Mouse (Mus musculus) c-Kit-negative CD71-positive TER-119-positive erythroid progenitor cells, embryonic 14.5 days (primary cell): ENCODE measurements around the gene Myo1d.

ENCODE experiments used
- DNase-seq: peaks from one replicate; pipeline ENCODE4 v3.0.0-alpha.2; 2013; ENCODE audit warnings: low read depth, low spot score

Myo1d gene

GRCm38 (mm10) chr11:80504519-80505385, 275.1 kb downstream of the Myo1d start:
- no peak for DNase-seq

DNA sequence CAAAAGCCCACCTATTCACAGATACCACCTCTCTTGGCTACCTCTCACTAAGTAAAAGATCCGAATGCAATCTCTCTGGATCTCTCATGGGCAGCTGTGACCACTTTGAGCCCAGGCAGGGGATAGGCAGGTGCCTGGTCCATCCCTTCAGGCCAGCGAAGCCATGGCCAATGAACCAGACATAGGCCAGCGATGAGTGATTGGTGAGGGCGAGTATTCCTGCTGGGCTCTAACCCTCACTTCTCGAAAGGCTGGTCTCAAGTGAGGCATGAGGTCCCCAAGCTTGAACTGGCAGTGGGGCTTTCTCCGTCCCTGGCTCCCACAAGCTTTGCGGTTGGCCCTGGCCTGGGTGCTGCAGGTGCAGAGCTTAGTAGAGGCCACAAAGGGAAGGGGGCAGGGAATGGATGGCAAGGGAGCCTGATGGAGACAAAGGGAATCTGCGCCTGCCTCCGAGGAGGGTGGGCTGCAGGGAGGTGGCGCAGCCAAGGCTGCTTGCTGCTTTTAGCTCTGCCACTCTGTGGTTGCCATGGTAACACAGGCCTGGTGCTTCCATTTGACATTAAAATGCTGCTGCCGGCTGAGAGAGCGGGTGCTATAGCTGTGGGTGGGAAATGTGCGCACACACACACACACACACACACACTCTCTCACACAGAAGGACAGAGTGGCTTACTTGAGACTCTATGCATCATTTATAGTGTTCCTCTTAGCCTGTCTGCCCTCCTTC, 275.9 kb downstream of the Myo1d start:
- no peak for DNase-seq

GRCm38 (mm10) chr11:80503281-80503680, 276.5 kb downstream of the Myo1d start:
- no peak for DNase-seq

- no peak for DNase-seq
Observed at GRCm38 (mm10) chr11:80499550-80499952, 280.3 kb downstream of the Myo1d start.

DNA sequence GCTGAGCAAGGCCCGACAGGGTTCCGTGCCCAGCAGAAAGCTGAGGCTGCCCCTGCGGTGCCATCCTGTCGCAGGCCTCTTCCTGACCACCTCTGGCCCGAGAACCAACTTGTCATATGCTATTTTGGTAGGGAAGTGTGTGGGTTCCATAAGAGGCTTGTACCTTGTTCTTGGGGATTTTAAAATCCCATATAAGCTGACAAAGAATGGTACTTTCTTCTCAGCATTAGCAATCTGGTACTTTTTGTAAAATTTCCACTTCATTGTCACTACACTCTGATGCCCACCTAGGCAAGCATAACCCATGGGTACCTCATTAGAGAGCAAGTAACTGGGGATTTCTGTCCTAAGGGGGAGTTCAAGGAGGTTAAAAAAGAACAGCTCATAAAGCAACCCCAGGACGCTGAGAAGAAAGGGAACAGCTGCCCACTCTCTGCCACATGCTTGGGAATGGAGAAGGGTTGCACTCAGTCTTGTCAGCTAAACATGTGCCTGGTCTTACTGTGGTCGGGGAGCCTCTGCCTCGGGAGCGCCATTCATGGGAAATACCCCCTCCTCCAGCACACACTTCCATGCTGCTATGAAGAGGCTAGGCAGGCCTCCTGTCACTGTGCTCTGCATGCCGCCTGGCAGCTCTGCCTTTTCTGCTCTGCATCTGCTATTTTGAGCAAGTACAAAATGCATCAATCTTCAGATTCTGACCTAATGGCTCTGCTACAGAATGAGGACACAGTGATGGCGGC, 281.3 kb downstream of the Myo1d start:
- DNase-seq = no peak

- DNase-seq = no peak
Observed at GRCm38 (mm10) chr11:80497225-80497919, 282.5 kb downstream of the Myo1d start.

DNA sequence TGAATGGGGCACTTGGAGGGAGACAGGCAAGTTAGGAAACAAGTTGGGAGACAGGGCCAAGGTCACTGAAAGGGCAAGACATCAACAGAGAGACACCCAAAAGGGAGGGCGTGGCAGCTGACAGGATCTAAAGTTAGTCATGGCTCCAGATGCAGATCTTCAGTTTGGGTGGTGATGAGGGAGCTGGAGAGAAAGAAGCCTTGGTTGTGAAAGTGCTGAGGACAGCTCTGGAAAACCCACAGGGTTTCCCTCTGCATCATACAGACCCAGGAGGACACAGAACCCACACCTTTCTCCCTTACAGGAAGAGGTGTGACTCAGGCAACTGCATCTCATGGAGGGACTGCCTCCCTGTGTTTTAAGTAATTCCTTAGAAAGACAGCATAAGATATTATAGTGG, 283.2 kb downstream of the Myo1d start:
- no peak for DNase-seq

DNA sequence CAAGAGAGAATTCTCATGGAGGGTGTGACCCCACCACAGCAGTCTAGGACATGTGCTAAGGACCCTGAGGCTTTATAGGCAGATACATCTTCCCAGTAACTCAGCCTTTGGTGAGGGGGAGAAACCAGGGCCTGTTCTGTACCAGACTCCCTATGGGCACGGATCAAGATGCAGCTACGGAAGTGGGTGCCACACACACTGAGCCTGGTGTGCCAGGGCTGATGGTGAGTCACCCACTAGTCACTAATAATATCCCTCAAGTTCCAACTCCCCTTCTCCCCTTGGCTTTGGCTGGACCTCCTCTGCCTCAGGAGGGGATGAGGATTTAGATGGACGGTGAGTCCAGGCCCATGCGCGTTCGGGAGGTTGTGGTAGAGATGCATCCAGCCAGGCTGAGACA, 283.9 kb downstream of the Myo1d start:
- no peak for DNase-seq

GRCm38 (mm10) chr11:80494852-80495251, 285.0 kb downstream of the Myo1d start:
- no peak for DNase-seq

- no peak for DNase-seq
Observed at GRCm38 (mm10) chr11:80493186-80493585, 286.6 kb downstream of the Myo1d start.

DNA sequence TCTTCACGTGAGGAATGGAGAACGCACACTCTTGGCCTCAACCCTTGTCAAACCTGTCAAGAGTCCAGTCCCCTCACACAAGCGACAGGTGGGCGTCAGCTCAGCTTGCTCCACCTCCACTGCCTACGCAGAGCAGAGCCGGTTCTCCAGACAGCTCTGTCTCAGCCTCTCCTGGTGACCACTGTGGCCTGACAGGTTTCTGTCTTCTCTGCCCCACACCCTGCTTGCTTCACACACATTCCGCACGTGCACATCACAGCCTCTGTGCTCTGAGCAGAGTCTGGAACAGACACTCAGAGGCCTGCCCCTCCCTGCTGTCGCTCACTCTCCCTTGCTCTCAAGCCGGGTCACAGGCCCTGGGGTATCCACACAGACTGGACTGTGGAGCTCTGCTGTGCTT, 289.0 kb downstream of the Myo1d start:
- DNase-seq = no peak

DNA sequence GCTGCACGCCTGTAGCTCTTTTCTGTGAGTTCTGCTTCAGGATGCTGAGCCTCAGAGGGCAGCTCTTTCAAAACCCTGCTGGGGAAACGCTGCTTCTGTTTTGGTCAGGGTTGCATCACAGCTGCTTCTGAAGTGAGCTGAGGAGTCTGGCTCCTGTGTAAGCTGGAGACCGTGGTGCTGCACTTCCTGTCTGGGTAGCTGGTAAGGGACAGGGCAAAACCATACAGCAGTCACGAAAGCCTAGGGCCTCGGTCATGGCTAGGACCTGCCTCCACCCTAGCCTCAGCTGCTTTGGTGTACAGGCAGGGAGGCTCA, 290.0 kb downstream of the Myo1d start:
- DNase-seq = no peak

DNA sequence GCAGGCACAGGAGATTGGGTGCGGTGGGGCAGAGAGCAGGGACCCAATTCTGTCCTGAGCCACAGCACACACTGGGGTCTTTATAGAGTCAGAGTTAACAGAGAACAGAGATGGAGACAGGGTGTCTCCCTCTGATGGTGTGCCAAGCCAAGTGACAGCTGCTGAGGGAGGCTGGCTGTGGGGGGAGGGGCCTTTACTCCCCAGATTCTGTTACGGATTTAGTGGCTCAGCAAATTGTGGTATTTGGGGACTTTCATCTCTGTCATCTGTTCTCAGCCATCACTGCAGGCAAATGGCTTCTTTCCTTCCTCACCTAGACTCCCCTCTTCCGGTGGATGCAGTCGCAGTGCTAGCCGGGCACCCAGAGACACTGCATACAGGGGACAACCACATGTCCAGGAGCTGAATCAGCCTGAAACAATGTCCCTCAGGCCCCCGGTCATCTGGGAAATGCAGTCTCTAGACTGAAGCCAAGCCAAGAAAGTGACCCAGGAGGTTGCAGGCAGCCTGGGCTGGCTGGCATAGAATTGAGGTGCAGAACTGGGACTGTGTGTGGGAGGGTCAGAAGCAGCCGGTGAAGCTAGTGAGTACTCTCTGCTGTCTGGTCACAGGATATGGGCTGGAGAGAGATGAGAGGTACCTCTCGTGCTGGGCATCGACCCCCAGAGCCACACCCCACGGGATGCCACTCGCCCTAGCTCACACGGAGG, 290.5 kb downstream of the Myo1d start:
- no peak for DNase-seq

GRCm38 (mm10) chr11:80487904-80488587, 291.8 kb downstream of the Myo1d start:
- no peak for DNase-seq

DNA sequence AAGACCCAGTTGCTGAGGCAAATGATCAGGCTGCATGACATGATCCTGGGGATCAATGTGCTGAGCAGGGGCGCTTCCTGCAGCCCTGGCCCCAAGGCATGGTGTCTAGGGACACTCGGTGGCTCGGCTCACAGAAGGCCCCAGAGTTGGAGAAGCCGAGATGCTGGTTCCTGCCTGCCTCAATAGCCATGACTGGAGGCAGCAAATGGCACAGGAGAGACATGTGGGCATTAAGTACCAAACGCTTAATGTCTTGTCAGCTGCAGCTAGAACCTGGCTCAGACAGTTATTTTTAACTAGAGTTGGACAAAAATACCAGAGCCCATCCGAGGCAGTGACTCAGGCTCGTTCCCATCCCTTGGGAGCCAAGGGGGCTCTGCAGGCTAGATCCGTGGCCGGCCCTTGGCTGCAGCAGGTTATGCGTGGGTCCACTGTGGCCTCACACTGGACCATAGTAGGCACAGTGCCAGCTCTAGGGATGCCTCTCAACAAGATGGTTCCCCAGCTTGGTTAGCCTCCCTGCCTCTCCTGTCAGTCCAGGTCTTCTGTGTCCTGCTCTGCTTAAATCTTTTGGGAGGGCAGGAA, 294.1 kb downstream of the Myo1d start:
- DNase-seq = no peak

DNA sequence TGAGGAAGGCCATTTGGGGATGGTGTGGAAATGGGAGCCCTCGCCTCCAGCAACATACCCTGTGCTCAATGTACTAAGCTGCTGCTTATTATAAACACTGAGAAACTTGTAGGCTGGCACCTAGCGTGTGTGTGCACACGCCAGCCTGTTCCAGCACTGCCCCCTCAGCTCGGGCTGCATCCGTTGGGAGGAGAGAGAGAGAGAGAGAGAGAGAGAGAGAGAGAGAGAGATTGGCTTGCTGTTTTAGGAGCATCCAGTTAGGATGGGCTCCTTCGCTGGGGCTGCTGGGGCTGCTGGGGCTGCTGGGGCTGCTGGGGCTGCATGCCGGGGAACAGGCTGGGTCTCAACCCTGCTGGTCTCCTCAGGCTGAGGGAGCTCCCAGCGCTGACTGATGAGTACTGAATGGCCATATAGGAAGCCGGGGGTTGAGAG, 294.7 kb downstream of the Myo1d start:
- DNase-seq = no peak

- no peak for DNase-seq
Observed at GRCm38 (mm10) chr11:80484191-80484791, 295.5 kb downstream of the Myo1d start.

DNA sequence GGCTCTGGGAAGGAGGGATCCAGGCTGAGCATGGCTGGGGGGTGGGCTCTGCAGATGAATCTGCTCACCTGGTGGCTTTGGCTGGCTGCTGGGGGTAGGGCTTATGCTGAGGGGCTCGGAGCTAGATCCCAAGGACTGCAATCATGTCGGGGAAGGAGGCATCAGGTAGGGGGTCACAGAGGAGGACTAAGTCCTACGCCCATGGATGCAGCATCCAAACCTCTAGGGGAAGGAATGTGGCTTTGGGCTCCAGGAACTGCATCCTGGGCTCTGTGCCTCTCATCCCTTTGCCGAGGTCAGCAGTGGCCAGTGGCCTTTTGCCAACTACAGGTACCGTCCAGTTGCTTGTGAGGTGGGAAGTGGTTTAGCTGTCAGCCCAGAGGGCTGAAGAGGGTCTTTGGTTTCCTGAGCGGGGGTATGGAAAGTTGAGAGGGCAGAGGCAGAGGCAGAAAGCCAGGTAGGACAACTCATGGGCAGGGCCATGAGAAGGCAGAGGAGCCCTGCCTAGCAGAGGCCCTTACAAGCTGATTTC, 296.2 kb downstream of the Myo1d start:
- no peak for DNase-seq

- no peak for DNase-seq
Observed at GRCm38 (mm10) chr11:80482921-80483320, 296.9 kb downstream of the Myo1d start.

GRCm38 (mm10) chr11:80482347-80482746, 297.5 kb downstream of the Myo1d start:
- no peak for DNase-seq
